Mouse (Mus musculus) adrenal gland, adult 10 weeks (tissue): ENCODE results near the gene Rcsd1. TPM values are rescaled to one million over a fixed set of nuclear protein-coding genes. Genes with fewer than 3 reads are reported as not detected.

Source experiments
- polyA plus RNA-seq: library from polyadenylated mRNA; stranded (reverse); fragments of 350-450 nt; fragmentation: Illumina TruSeq; extraction: RNeasy Lipid Tissue Mini Kit (QIAGEN cat#74804); gene quantifications from one replicate; pipeline ENCODE4 v1.2.3, GENCODE M21; 2014; ENCODE audit warnings: low read depth, low replicate concordance

The Rcsd1 gene
- polyA plus RNA-seq, result 11.2 TPM

DNA sequence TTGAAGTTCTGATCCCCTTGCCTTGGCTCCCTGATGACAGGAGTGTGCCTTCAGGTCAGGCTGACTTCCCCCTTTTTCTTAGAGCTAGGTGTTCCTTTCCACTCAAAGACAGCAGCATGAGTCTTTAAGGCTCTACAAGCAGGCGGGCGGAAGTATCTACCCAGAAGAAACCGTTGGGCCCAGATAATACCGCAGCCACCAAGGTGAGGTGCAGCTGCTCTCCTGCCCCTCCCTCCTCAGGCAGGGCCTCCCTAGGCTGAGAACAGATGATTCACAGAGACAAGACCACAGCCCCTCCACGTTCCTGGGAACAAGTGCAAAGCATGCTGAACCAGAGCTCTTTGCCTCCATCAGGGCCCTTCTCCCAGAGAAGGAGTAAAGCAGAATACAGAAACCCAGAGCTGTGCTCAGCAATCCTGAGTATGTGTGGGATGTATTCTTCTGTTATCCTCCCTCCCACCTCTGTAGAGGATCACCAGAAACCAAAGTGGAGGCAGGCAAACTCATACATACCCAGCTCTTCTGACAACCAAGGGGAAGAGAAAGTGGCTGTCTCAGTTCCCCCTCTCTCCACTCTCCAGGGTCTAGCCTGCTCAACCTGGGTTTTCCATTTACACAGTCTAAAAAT is at the start of gene Rcsd1:
Gene Rcsd1 (minus strand): TSS at position 129 of the 628 bp plus-strand sequence.

DNA sequence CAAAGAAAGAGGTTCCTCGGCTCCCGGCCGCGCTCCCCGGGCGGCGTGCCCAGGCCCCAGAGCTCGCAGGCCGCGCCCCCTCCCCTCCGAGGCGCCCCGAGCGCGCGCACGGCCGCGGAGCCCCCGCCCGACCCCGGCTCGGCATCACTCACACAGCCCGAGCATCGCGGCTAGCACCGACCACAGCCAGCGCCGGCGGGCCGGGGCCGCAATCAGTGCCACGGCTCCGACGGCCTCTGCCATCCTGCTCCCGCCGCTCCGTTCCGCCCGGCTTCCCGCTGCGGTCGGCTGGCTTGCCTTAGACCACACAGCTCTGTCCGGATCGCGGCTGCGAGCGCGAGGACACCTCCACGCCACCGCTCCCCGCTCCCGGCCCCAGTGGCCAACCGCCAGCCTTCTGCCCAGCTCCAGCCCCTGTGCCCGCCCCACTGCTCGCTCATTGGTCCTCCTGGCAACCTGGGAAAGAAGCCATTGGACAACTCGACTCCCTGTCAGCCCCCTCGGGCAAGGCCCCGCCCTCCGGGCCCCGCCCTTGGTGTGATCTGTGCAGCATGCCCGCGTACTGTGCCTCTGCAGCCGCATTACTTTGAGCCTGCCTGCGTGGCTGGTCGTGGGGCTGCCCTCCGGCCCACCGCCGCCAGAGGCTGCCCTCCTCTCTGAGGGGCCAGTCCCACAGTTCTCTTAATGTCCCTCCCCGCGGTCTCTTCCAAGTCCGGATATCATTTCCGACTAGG is 75.2 kb downstream of the Rcsd1 start, which contains the start of gene Mpzl1:
Gene Mpzl1 (minus strand): TSS at position 388 of the 734 bp plus-strand sequence.

Other genes with a start within 250 kb of the Rcsd1 start
- 49.6 TPM for gene Dcaf6, start 249.3 kb downstream of the Rcsd1 start, polyA plus RNA-seq
- gene Mpc2, start 249.1 kb downstream of the Rcsd1 start, polyA plus RNA-seq, result 456 TPM
- 0.64 TPM for gene Adcy10, start 224.6 kb downstream of the Rcsd1 start, polyA plus RNA-seq
- gene Mpzl1, start 75.2 kb downstream of the Rcsd1 start, polyA plus RNA-seq, result 18.4 TPM
- gene Creg1, start 54.0 kb upstream of the Rcsd1 start, polyA plus RNA-seq, result 178 TPM
- not detected for gene Cd247, start 78.9 kb upstream of the Rcsd1 start, polyA plus RNA-seq